Mouse (Mus musculus) CD4-positive, CD25-positive, alpha-beta regulatory T cell, adult 4 months (primary cell): ENCODE results near the gene Agr3. TPM values are rescaled to one million over a fixed set of nuclear protein-coding genes. Genes with fewer than 3 reads are reported as not detected.
A peak's percentile ranks its signal among the peaks of the same experiment; 100 is the strongest.

Experiments used
- ATAC-seq: one replicate; pipeline ENCODE4 v1.8.0; 2017
- polyA plus RNA-seq, 2 experiments: library from polyadenylated mRNA; unstranded; fragments of 100-300 nt; shearing (Covaris generic); gene quantifications; one replicate each; pipeline ENCODE4 v1.2.1; 2017

Agr3 gene
- polyA plus RNA-seq, 2 experiments from 2014 or later, result not detected

DNA sequence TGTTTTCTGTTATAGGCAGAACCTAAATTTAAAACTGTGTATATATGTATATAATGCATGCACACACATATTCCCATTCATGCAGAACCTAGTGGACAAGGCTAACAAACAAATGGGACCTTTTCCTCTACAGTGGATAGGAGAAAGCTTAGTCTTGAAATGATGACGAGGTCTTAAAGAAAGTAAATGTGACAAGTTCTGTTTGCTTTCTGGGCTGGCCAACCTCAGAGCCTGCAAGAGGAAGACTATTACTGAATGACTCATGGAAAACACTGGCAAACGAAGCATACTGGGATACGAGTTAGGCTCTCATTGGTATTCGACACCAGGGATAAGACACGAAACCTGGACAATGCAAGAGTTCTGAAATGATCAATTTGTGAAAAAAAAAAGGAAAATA lies 59.3 kb downstream of the Agr3 start:
- ATAC-seq, result no peak

- no peak for ATAC-seq
Observed at GRCm38 (mm10) chr12:35992711-35993110, 67.3 kb downstream of the Agr3 start, which contains the start of gene Agr2. Gene Agr2, plus strand, starts transcription at chr12:35992907.

- ATAC-seq, result no peak
Observed at GRCm38 (mm10) chr12:35993583-35993982, 68.2 kb downstream of the Agr3 start.

DNA sequence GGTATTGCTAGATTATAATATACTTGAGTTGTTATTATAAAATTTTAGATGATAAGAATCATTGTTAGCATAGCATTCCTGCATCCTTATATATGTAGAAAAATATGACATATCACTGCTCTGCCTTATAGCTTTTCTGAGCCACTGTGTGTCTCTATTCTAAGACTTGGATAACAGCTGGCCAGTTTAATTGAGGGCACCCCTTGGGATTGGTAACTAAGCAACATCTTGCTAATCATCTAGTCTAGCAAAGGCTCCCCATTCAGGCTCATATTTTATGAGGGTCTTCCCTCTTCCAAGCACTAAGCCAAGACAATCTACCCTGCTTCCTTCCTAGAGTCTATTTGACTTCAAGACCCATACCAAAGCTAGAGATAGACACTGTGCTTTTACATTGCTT lies 68.7 kb downstream of the Agr3 start:
- no peak for ATAC-seq

DNA sequence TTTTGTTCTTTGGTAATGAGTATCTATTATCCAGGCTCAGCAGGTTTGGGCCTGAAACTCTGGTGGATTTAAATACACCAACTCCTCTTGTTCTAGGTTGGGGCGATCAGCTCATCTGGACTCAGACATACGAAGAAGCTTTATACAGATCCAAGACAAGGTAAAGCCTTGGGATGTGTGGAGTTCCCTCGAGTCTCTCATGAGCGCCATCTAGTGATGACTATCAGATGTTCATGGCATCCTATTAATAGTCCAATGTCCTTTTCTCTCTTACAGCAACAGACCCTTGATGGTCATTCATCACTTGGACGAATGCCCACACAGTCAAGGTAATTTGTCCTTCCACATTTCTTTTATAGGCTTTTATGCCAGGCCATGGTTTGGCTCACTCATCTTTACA lies 70.4 kb downstream of the Agr3 start:
- ATAC-seq, result peak; percentile 54

Other genes starting within 250 kb of the Agr3 start
- not detected for gene Agr2, start 67.3 kb downstream of the Agr3 start, polyA plus RNA-seq
- gene Tspan13, start 116.9 kb downstream of the Agr3 start, polyA plus RNA-seq, result 100 to 1,000 TPM; 219 to 252 TPM
- 10 to 100 TPM; 47.9 to 53.4 TPM for gene Ankmy2, start 231.5 kb downstream of the Agr3 start, polyA plus RNA-seq
- gene Bzw2, start 232.5 kb downstream of the Agr3 start, polyA plus RNA-seq, result 100 to 1,000 TPM; 167 to 181 TPM